Mouse (Mus musculus) v-Abl transformed pro-B cells (cell line): Measurements from ENCODE around the gene Slc35f6.

Experiments
- in situ Hi-C, 2 experiments: fragments of 400-800 bp; cut with MboI; formaldehyde crosslinking; loops; one replicate each; pipeline ENCODE4 v1.15.1; 2025; ENCODE audit not compliant: unreplicated experiment in 2 of 2

The Slc35f6 gene

GRCm38 (mm10) chr5:30647815-30648560, at the start of gene Slc35f6:
TSS of gene Slc35f6 (plus strand) at chr5:30647933.
- in situ Hi-C loops, result loop anchor here (10.0 kb wide), 3 partner anchors 223 to 433 kb away; partner anchors contain the start of gene Selenoi (in 1 of the 2)

- in situ Hi-C loops, result no loop called here
Observed at GRCm38 (mm10) chr5:30601397-30601796, 46.3 kb upstream of the Slc35f6 start.

GRCm38 (mm10) chr5:30603255-30603654, 44.5 kb upstream of the Slc35f6 start:
- in situ Hi-C loops, result no loop called here

- in situ Hi-C loops, result no loop called here
Observed at GRCm38 (mm10) chr5:30603926-30604325, 43.8 kb upstream of the Slc35f6 start.

GRCm38 (mm10) chr5:30604769-30605188, 43.0 kb upstream of the Slc35f6 start:
- in situ Hi-C loops, result no loop called here

DNA sequence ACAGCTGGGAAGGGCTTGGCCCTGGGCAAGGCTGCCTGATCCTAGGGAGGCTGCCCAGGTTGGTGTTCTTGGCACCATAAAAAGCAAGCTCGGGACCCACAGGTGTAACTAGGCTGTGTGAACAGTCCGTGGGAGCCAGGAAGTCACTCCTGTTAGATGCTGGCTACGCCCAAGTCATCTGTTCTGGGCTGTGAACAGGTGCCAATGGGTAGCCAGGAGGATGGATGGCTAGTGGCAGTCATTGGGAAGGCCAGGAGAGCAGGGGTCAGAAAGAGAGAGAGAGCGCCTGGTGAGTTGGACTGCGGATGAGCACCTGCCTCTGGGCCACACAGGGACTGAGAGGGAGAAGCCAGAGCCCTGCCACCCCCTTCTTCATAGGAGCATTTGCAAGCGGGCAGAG, 42.1 kb upstream of the Slc35f6 start:
- in situ Hi-C loops, result no loop called here

- in situ Hi-C loops, result no loop called here
Observed at GRCm38 (mm10) chr5:30606424-30607073, 41.2 kb upstream of the Slc35f6 start.

- in situ Hi-C loops, result no loop called here
Observed at GRCm38 (mm10) chr5:30609094-30609493, 38.6 kb upstream of the Slc35f6 start.

DNA sequence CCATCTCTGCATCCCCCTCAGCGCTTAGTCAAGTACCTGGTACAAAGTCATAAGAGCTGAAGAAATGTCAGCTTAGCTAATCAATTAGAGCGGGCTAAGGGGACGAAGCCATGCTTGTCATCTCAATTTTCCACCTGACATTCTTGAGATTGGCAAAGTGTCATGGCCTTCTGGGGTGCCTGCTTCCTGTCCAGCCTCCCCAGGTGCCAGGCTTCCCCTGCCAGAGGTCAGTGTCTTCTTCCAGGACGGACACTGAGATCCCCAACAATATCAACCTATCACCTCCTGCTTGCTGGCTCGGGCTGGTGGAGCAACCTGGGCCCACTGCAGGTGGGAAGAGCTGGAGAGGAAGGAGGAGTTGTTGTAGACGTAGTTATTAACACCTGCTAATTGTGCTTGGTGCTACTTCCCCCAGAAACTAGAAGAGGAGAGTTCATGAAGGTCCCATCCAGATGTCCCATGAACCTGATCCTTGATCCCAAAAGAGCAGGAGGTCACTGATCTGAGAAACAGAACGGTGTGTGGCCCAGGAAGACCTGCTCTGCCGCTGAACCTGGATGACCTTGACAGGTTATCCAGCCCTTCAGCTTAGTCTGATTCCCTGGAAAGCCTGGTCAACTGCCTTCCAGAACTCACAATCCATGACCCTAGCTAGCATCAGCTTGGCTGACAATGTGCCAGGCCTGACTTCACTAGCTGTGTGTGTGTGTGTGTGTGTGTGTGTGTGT, 37.7 kb upstream of the Slc35f6 start:
- in situ Hi-C loops, result no loop called here

- in situ Hi-C loops, result no loop called here
Observed at GRCm38 (mm10) chr5:30611091-30611490, 36.6 kb upstream of the Slc35f6 start.

DNA sequence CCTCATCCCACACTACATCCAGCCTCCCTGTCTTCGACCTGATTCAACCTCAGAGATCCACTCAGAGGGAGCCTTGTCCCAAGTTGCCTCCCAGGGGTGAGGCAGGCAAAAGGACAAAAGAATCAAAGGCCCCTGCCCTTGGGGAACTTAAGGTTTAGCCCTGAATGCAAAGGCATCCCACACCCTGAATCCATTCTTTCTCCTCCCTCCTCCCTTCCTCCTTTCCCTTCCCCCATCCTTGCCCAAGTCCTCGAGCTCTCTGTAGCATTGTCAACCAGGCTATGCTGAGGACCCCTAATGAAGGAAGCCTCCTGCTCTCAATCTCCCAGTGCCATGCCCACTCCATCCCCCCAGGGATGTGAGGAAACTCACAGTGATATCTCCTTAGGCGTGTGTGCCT, 36.0 kb upstream of the Slc35f6 start:
- in situ Hi-C loops, result no loop called here

- in situ Hi-C loops, result no loop called here
Observed at GRCm38 (mm10) chr5:30612575-30612974, 35.2 kb upstream of the Slc35f6 start.

GRCm38 (mm10) chr5:30613242-30613641, 34.5 kb upstream of the Slc35f6 start:
- in situ Hi-C loops, result no loop called here

- in situ Hi-C loops, result no loop called here
Observed at GRCm38 (mm10) chr5:30614221-30614620, 33.5 kb upstream of the Slc35f6 start.

- in situ Hi-C loops, result no loop called here
Observed at GRCm38 (mm10) chr5:30615416-30615815, 32.3 kb upstream of the Slc35f6 start.

DNA sequence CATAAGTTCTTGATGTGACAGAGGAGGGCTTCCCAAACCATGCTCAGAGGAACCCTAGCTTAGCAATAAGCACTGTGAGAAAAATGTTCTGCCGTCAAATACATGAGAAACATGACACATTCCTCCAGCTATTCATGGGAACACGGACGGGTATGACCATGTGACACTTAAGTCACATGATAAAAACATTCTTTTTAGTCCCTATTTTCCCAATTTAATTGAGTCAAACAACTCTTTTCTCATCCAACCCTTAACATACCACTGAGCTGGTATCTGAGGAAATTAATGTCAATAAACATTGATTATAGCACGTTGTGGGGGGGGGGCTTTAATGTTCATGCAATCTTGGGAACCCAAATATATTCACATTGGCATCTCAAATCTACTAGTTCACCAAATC, 31.9 kb upstream of the Slc35f6 start:
- in situ Hi-C loops, result no loop called here

GRCm38 (mm10) chr5:30616644-30617043, 31.1 kb upstream of the Slc35f6 start:
- in situ Hi-C loops, result no loop called here

DNA sequence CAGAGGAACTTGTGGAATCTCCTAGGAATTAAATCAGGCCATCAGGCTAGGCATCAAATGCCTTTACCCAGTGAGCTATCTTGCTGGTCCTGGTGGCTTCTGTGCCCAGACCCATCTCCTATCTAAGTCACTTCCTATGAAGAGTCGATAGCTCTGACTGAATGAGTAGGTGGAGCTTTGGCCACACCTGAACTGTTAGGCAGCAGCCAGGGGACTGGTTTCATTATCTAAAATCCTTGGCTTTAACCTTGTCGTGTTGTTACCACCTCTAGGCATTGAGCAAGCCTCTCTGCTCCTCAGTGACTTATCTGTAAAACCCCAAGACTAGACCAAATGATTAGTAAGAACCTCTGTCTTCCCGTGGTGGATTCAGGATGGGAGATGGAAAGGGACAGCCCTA, 30.4 kb upstream of the Slc35f6 start:
- in situ Hi-C loops, result no loop called here

DNA sequence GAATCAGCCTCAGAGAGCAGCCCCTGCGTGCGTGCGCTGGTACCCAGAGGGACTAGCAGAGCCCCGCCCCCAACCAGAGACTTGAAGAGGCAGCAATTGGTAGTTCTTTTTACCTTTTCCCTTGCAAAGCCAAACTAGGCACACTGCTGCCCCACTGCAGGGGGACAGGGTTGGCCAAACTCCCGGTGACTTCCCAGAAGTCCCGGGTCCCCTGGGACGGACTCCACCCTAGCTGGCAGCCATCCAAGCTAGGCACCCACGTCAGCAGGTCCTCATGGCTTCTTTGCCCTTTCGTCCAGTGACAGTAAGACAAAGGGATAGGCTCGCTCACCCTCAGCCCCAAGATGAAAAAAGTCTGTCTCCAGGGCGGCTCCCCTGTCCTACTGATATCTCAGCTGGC, 29.9 kb upstream of the Slc35f6 start:
- in situ Hi-C loops, result no loop called here

GRCm38 (mm10) chr5:30618376-30619003, 29.2 kb upstream of the Slc35f6 start:
- in situ Hi-C loops, result no loop called here

DNA sequence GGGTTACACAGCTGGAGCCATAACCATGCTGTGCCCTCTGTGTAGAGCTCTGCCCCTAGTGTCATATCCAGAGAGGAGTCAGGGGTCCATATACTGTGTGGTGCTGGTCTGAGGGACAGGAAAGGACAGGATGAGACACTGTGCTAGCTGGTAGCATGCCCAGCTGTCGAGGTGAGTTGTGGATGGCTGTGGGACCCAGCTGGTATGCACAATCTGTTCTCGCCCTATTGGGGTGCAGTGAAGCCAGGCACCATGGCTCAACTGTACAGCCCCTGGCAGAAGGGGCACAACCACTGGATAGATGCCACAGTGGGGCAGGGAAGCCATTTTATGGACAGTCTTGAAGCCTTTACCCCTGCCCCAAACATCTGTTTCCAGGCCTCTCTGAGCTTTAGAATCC, 28.5 kb upstream of the Slc35f6 start:
- in situ Hi-C loops, result no loop called here
